Mouse (Mus musculus) lung, adult 2 months (tissue): ENCODE data around the gene Tuba1b. TPM values are rescaled to one million over a fixed set of nuclear protein-coding genes. Genes with fewer than 3 reads are reported as not detected.

Source experiments
- DNase-seq: peaks from one replicate; pipeline ENCODE4 v3.0.0; 2022
- H3K4me1 ChIP-seq: fragments of 200-500 bp; 2 replicates; pipeline ENCODE4 v1.6.1; 2011; ENCODE audit warnings: low read length; ENCODE audit not compliant: control insufficient read depth, insufficient read depth
- H3K4me3 ChIP-seq: fragments of 200-500 bp; replicated peaks from 2 replicates; pipeline ENCODE3; 2011; ENCODE audit warnings: low read depth, mild to moderate bottlenecking, control low read depth, low read length; ENCODE audit errors: extremely low read depth
- CTCF ChIP-seq: fragments of 200-500 bp; IDR thresholded peaks from 2 replicates; pipeline ENCODE4 v1.5.1; 2011; ENCODE audit warnings: mild to moderate bottlenecking, low read length, control low read depth; ENCODE audit not compliant: insufficient read depth
- POLR2A ChIP-seq: fragments of 200-500 bp; IDR thresholded peaks from 2 replicates; pipeline ENCODE4 v1.6.1; 2011; ENCODE audit warnings: low read depth, mild to moderate bottlenecking, control low read depth, low read length, borderline replicate concordance; ENCODE audit errors: extremely low read depth
- WGBS: fragments of 180-500 bp; shearing (Covaris S2); methylation state at CpG from one replicate; pipeline ENCODE4 v1.1.7; 2018; 5-methylcytosine and 5-hydroxymethylcytosine counted together
- polyA plus RNA-seq: library from polyadenylated mRNA; depleted of rRNA; stranded (reverse); fragments of >200 nt; gene quantifications from 2 replicates; pipeline ENCODE4 v1.2.3, GENCODE M21; 2012; rRNA removed

Gene Tuba1b
- polyA plus RNA-seq, 1 experiment = 1,265 TPM

GRCm38 (mm10) chr15:98893036-98893435, 41.3 kb downstream of the Tuba1b start:
- H3K4me3 ChIP-seq = no peak overlapping the region
- no peak for TF ChIP-seq POLR2A
- TF ChIP-seq CTCF = no peak
- 80% methylated on average over 4 of the region's 4 CpGs for WGBS
- H3K4me1 ChIP-seq = peaks cover 18% of the 10 kb centered on the region
- no peak for DNase-seq

GRCm38 (mm10) chr15:98891907-98892606, 42.3 kb downstream of the Tuba1b start:
- WGBS = 31% methylated on average over 6 of the region's 6 CpGs
- H3K4me3 ChIP-seq = no peak overlapping the region
- DNase-seq = no peak
- peaks cover 14% of the 10 kb centered on the region for H3K4me1 ChIP-seq
- TF ChIP-seq CTCF (peak; percentile 75), POLR2A (no peak)

- no peak for DNase-seq
- H3K4me3 ChIP-seq = no peak overlapping the region
- TF ChIP-seq CTCF (no peak), POLR2A (no peak)
- 26% methylated on average over 19 of the region's 19 CpGs for WGBS
- H3K4me1 ChIP-seq = peaks cover 13% of the 10 kb centered on the region
Measured at GRCm38 (mm10) chr15:98891198-98891742, 43.1 kb downstream of the Tuba1b start.

- WGBS = 76% methylated on average over 7 of the region's 7 CpGs
- Histone ChIP-seq H3K4me1 (no peaks in the 10 kb centered on the region), H3K4me3 (no peak overlapping the region)
- DNase-seq = no peak
- no peak for TF ChIP-seq CTCF
- no peak for TF ChIP-seq POLR2A
Measured at GRCm38 (mm10) chr15:98887526-98887925, 46.8 kb downstream of the Tuba1b start.

- H3K4me1 ChIP-seq = no peaks in the 10 kb centered on the region
- no peak overlapping the region for H3K4me3 ChIP-seq
- no peak for DNase-seq
- TF ChIP-seq CTCF (no peak), POLR2A (no peak)
- WGBS = 54% methylated on average over 8 of the region's 8 CpGs
Measured at GRCm38 (mm10) chr15:98886667-98887387, 47.5 kb downstream of the Tuba1b start.

- no peak for DNase-seq
- TF ChIP-seq POLR2A (no peak), CTCF (no peak)
- 73% methylated on average over 1 of the region's 1 CpGs for WGBS
- H3K4me3 ChIP-seq = no peak overlapping the region
- no peaks in the 10 kb centered on the region for H3K4me1 ChIP-seq
Measured at GRCm38 (mm10) chr15:98884106-98884505, 50.3 kb downstream of the Tuba1b start.

- no peak for DNase-seq
- TF ChIP-seq POLR2A = no peak
- TF ChIP-seq CTCF = no peak
- Histone ChIP-seq H3K4me1 (no peaks in the 10 kb centered on the region), H3K4me3 (no peak overlapping the region)
Measured at GRCm38 (mm10) chr15:98883661-98884060, 50.7 kb downstream of the Tuba1b start.

- no peak overlapping the region for H3K4me3 ChIP-seq
- DNase-seq = no peak
- no peaks in the 10 kb centered on the region for H3K4me1 ChIP-seq
- TF ChIP-seq POLR2A = no peak
- TF ChIP-seq CTCF = no peak
- 12% methylated on average over 5 of the region's 5 CpGs for WGBS
Measured at GRCm38 (mm10) chr15:98881656-98882008, 52.7 kb downstream of the Tuba1b start.

Other genes with a start within 250 kb of the Tuba1b start
- gene Ccdc65, start 226.4 kb downstream of the Tuba1b start, polyA plus RNA-seq = 3.1 and 3.6 TPM in 2 replicates
- gene Fkbp11, start 206.4 kb downstream of the Tuba1b start, polyA plus RNA-seq = 11.1 and 12.5 TPM in 2 replicates
- 110 and 166 TPM in 2 replicates for gene Arf3, start 171.4 kb downstream of the Tuba1b start, polyA plus RNA-seq
- 21.8 and 37.4 TPM in 2 replicates for gene Wnt10b, start 156.4 kb downstream of the Tuba1b start, polyA plus RNA-seq
- not detected in 2 replicates for gene Wnt1, start 144.7 kb downstream of the Tuba1b start, polyA plus RNA-seq
- gene Ddn, start 125.1 kb downstream of the Tuba1b start, polyA plus RNA-seq = 0.21 and 0.31 TPM in 2 replicates
- 51.0 and 62.8 TPM in 2 replicates for gene Prkag1, start 103.0 kb downstream of the Tuba1b start, polyA plus RNA-seq
- 24.7 and 36.0 TPM in 2 replicates for gene Kmt2d, start 63.4 kb downstream of the Tuba1b start, polyA plus RNA-seq
- gene Rhebl1, start 40.0 kb downstream of the Tuba1b start, polyA plus RNA-seq = 5.4 and 5.6 TPM in 2 replicates
- 2.5 and 2.8 TPM in 2 replicates for gene Dhh, start 36.0 kb downstream of the Tuba1b start, polyA plus RNA-seq
- gene Lmbr1l, start 16.3 kb downstream of the Tuba1b start, polyA plus RNA-seq = 56.0 and 72.1 TPM in 2 replicates
- 0.17 and 298 TPM in 2 replicates for gene Gm49450, start 19.0 kb upstream of the Tuba1b start, polyA plus RNA-seq
- gene Tuba1a, start 19.1 kb upstream of the Tuba1b start, polyA plus RNA-seq = 617 and 959 TPM in 2 replicates
- 72.7 and 91.7 TPM in 2 replicates for gene Tuba1c, start 95.3 kb upstream of the Tuba1b start, polyA plus RNA-seq
- 0.71 and 1.0 TPM in 2 replicates for gene Prph, start 120.6 kb upstream of the Tuba1b start, polyA plus RNA-seq
- 0.84 and 1.3 TPM in 2 replicates for gene Troap, start 140.0 kb upstream of the Tuba1b start, polyA plus RNA-seq
- gene C1ql4, start 153.3 kb upstream of the Tuba1b start, polyA plus RNA-seq = not detected in 2 replicates
- 0.23 and 0.53 TPM in 2 replicates for gene Dnajc22, start 158.6 kb upstream of the Tuba1b start, polyA plus RNA-seq
- gene Spats2, start 191.4 kb upstream of the Tuba1b start, polyA plus RNA-seq = 7.1 and 10.6 TPM in 2 replicates